Mouse (Mus musculus) cortical plate, adult 2 months (tissue): ENCODE measurements around the gene Ovch2.

Experiments
- CTCF ChIP-seq: fragments of 200-500 bp; IDR thresholded peaks from 2 replicates; pipeline ENCODE4 v1.5.1; 2011; ENCODE audit warnings: mild to moderate bottlenecking, control low read depth, low read length; ENCODE audit not compliant: insufficient read depth; ENCODE audit errors: extremely low read depth
- POLR2A ChIP-seq: fragments of 200-500 bp; IDR thresholded peaks from 2 replicates; pipeline ENCODE4 v1.6.1; 2011; ENCODE audit warnings: mild to moderate bottlenecking, low read length, control low read depth; ENCODE audit not compliant: insufficient read depth; ENCODE audit errors: extremely low read depth

- no peak for TF ChIP-seq CTCF
- TF ChIP-seq POLR2A = no peak
Measured at GRCm38 (mm10) chr7:107841719-107842118, 40.7 kb upstream of the Ovch2 start.
